Mouse (Mus musculus) neural tube, embryonic 12.5 days (tissue): Measurements from ENCODE around the gene Cdc16. TPM values are rescaled to one million over a fixed set of nuclear protein-coding genes. Genes with fewer than 3 reads are reported as not detected.

ENCODE experiments used
- ATAC-seq: fragments of 200-750 bp; cut with Nextera tagmentation; 2 replicates; pipeline ENCODE4 v1.8.0; 2017; ENCODE audit warnings: low read depth, mild to moderate bottlenecking, moderate TSS enrichment, moderate library complexity; ENCODE audit not compliant: low FRiP score
- H3K27ac ChIP-seq: fragments of 300-500 bp; sonication (generic); 2 replicates; pipeline ENCODE4 v1.5.1; 2016
- H3K27me3 ChIP-seq: fragments of 300-500 bp; sonication (generic); replicated peaks from 2 replicates; pipeline ENCODE4 v1.6.1; 2016; ENCODE audit warnings: mild to moderate bottlenecking
- H3K36me3 ChIP-seq: fragments of 300-500 bp; sonication (generic); 2 replicates; pipeline ENCODE4 v1.6.1; 2016; ENCODE audit warnings: mild to moderate bottlenecking
- H3K4me1 ChIP-seq: fragments of 300-500 bp; sonication (generic); 2 replicates; pipeline ENCODE4 v1.6.1; 2016
- H3K4me2 ChIP-seq: fragments of 300-500 bp; sonication (generic); replicated peaks from 2 replicates; pipeline ENCODE4 v1.6.1; 2016; ENCODE audit warnings: mild to moderate bottlenecking
- H3K4me3 ChIP-seq: fragments of 300-500 bp; sonication (generic); 2 replicates; pipeline ENCODE4 v1.5.1; 2016
- H3K9ac ChIP-seq: fragments of 300-500 bp; sonication (generic); 2 replicates; pipeline ENCODE4 v1.6.1; 2016; ENCODE audit warnings: mild to moderate bottlenecking
- H3K9me3 ChIP-seq: fragments of 300-500 bp; sonication (generic); 2 replicates; pipeline ENCODE4 v1.6.1; 2016; ENCODE audit warnings: mild to moderate bottlenecking
- WGBS: fragments of 180-500 bp; shearing (Covaris S2); methylation state at CpG from one replicate; pipeline ENCODE4 v1.1.7; 2016; 5-methylcytosine and 5-hydroxymethylcytosine counted together
- polyA plus RNA-seq: library from polyadenylated mRNA; unstranded; fragments of >200 nt; fragmentation: Nextera tagmentation; extraction: Ambion mirVana; gene quantifications from 2 replicates; pipeline ENCODE4 v1.2.1, GENCODE M21; 2016

The Cdc16 gene
- polyA plus RNA-seq, 1 experiment from 2014 or later, result 221 TPM

GRCm38 (mm10) chr8:13757805-13758727 is 590 bp downstream of the Cdc16 start:
- H3K9me3 ChIP-seq, result no peaks in the 10 kb centered on the region
- H3K4me3 ChIP-seq, result peak overlapping the region; percentile 96
- peak; percentile 74; the same call in 1 of the 2 replicates for ATAC-seq
- H3K9ac ChIP-seq, result peak overlapping the region; percentile 93
- WGBS, result under 1% methylated on average over 38 of the region's 38 CpGs
- H3K27ac ChIP-seq, result no peak overlapping the region
- no peaks in the 10 kb centered on the region for H3K27me3 ChIP-seq
- peak overlapping the region; percentile 91 for H3K4me2 ChIP-seq
- H3K36me3 ChIP-seq, result peaks cover 20% of the 10 kb centered on the region
- H3K4me1 ChIP-seq, result peaks cover 18% of the 10 kb centered on the region

GRCm38 (mm10) chr8:13769206-13769605 is 11.7 kb downstream of the Cdc16 start:
- H3K4me1 ChIP-seq, result no peaks in the 10 kb centered on the region
- 86% methylated on average over 11 of the region's 11 CpGs for WGBS
- H3K4me2 ChIP-seq, result no peak overlapping the region
- H3K9ac ChIP-seq, result no peak overlapping the region
- ATAC-seq, result no peak
- H3K4me3 ChIP-seq, result no peak overlapping the region
- no peak overlapping the region for H3K27ac ChIP-seq
- no peaks in the 10 kb centered on the region for H3K27me3 ChIP-seq
- no peaks in the 10 kb centered on the region for H3K9me3 ChIP-seq
- H3K36me3 ChIP-seq, result peaks cover 85% of the 10 kb centered on the region

- ATAC-seq, result no peak
- 85% methylated on average over 3 of the region's 3 CpGs for WGBS
- Histone ChIP-seq H3K27ac (no peak overlapping the region), H3K4me2 (no peak overlapping the region), H3K27me3 (no peaks in the 10 kb centered on the region), H3K9ac (no peak overlapping the region), H3K4me3 (no peak overlapping the region), H3K4me1 (peaks cover 11% of the 10 kb centered on the region), H3K36me3 (peaks cover 61% of the 10 kb centered on the region), H3K9me3 (no peaks in the 10 kb centered on the region)
Observed at GRCm38 (mm10) chr8:13780536-13780935, 23.1 kb downstream of the Cdc16 start.

- under 1% methylated on average over 47 of the region's 47 CpGs for WGBS
- Histone ChIP-seq H3K9ac (peak within 1 kb of the TSS; percentile 76), H3K4me1 (peaks cover 16% of the 10 kb centered on the region)
Observed at GRCm38 (mm10) chr8:13785250-13785763, 27.8 kb downstream of the Cdc16 start, which contains the start of gene Upf3a. Upf3a (plus strand) TSS chr8:13785615.

GRCm38 (mm10) chr8:13785764-13786299 is 28.4 kb downstream of the Cdc16 start:
- peak overlapping the region; percentile 76 for H3K9ac ChIP-seq
- H3K4me1 ChIP-seq, result peaks cover 16% of the 10 kb centered on the region
- peak overlapping the region; percentile 90 for H3K27ac ChIP-seq
- H3K4me2 ChIP-seq, result peak overlapping the region; percentile 74
- peak; percentile 96 for ATAC-seq
- 1% methylated on average over 46 of the region's 47 CpGs for WGBS
- peak overlapping the region; percentile 54 for H3K4me3 ChIP-seq
- H3K9me3 ChIP-seq, result no peaks in the 10 kb centered on the region
- no peaks in the 10 kb centered on the region for H3K27me3 ChIP-seq
- H3K36me3 ChIP-seq, result peaks cover 30% of the 10 kb centered on the region

More at GRCm38 (mm10) chr8:13785250-13785763, 27.8 kb downstream of the Cdc16 start, which contains the start of gene Upf3a:
- peak within 1 kb of the TSS; percentile 90 for H3K27ac ChIP-seq
- H3K4me2 ChIP-seq, result peak within 1 kb of the TSS; percentile 74
- no peaks in the 10 kb centered on the region for H3K9me3 ChIP-seq
- peak within 1 kb of the TSS; percentile 54 for H3K4me3 ChIP-seq
- H3K27me3 ChIP-seq, result no peaks in the 10 kb centered on the region
- ATAC-seq, result peak; percentile 95
- H3K36me3 ChIP-seq, result peaks cover 35% of the 10 kb centered on the region

- Histone ChIP-seq H3K9me3 (no peaks in the 10 kb centered on the region), H3K9ac (no peak overlapping the region), H3K27me3 (no peaks in the 10 kb centered on the region), H3K36me3 (peaks cover 37% of the 10 kb centered on the region), H3K4me2 (no peak overlapping the region), H3K4me3 (no peak overlapping the region), H3K27ac (no peak overlapping the region), H3K4me1 (peaks cover 10% of the 10 kb centered on the region)
- no peak for ATAC-seq
- WGBS, result 96% methylated on average over 8 of the region's 8 CpGs
Observed at GRCm38 (mm10) chr8:13789606-13790005, 32.1 kb downstream of the Cdc16 start.

- no peak overlapping the region for H3K9ac ChIP-seq
- peaks cover 66% of the 10 kb centered on the region for H3K36me3 ChIP-seq
- no peak for ATAC-seq
- no peak overlapping the region for H3K27ac ChIP-seq
- H3K9me3 ChIP-seq, result no peaks in the 10 kb centered on the region
- H3K4me2 ChIP-seq, result no peak overlapping the region
- no peaks in the 10 kb centered on the region for H3K27me3 ChIP-seq
- H3K4me1 ChIP-seq, result no peaks in the 10 kb centered on the region
- H3K4me3 ChIP-seq, result no peak overlapping the region
- WGBS, result 82% methylated on average over 8 of the region's 8 CpGs
Observed at GRCm38 (mm10) chr8:13793097-13793745, 35.7 kb downstream of the Cdc16 start.

- Histone ChIP-seq H3K4me3 (no peak overlapping the region), H3K27ac (no peak overlapping the region), H3K27me3 (no peaks in the 10 kb centered on the region), H3K36me3 (peaks cover 67% of the 10 kb centered on the region), H3K9me3 (no peaks in the 10 kb centered on the region), H3K4me2 (no peak overlapping the region), H3K9ac (no peak overlapping the region), H3K4me1 (no peaks in the 10 kb centered on the region)
- 76% methylated on average over 11 of the region's 11 CpGs for WGBS
- ATAC-seq, result no peak
Observed at GRCm38 (mm10) chr8:13793746-13794101, 36.2 kb downstream of the Cdc16 start.

- no peak for ATAC-seq
- Histone ChIP-seq H3K27ac (no peak overlapping the region), H3K27me3 (no peaks in the 10 kb centered on the region), H3K4me3 (no peak overlapping the region), H3K36me3 (peaks cover 53% of the 10 kb centered on the region), H3K4me2 (no peak overlapping the region), H3K9me3 (no peaks in the 10 kb centered on the region), H3K4me1 (no peaks in the 10 kb centered on the region), H3K9ac (no peak overlapping the region)
- 95% methylated on average over 5 of the region's 5 CpGs for WGBS
Observed at GRCm38 (mm10) chr8:13797676-13798075, 40.2 kb downstream of the Cdc16 start.

GRCm38 (mm10) chr8:13799566-13799965 is 42.1 kb downstream of the Cdc16 start:
- Histone ChIP-seq H3K27ac (no peak overlapping the region), H3K9ac (no peak overlapping the region), H3K4me3 (no peak overlapping the region), H3K36me3 (peaks cover 39% of the 10 kb centered on the region), H3K27me3 (no peaks in the 10 kb centered on the region), H3K9me3 (no peaks in the 10 kb centered on the region), H3K4me1 (no peaks in the 10 kb centered on the region), H3K4me2 (no peak overlapping the region)
- no peak for ATAC-seq
- WGBS, result 92% methylated on average over 5 of the region's 5 CpGs

- Histone ChIP-seq H3K4me3 (no peak overlapping the region), H3K27ac (no peak overlapping the region), H3K27me3 (no peaks in the 10 kb centered on the region), H3K9me3 (no peaks in the 10 kb centered on the region), H3K4me1 (no peaks in the 10 kb centered on the region), H3K36me3 (no peaks in the 10 kb centered on the region), H3K9ac (no peak overlapping the region), H3K4me2 (no peak overlapping the region)
- 78% methylated on average over 7 of the region's 7 CpGs for WGBS
- no peak for ATAC-seq
Observed at GRCm38 (mm10) chr8:13828598-13829172, 71.2 kb downstream of the Cdc16 start.
